Mouse (Mus musculus): ENCODE measurements around the gene Gucd1. TPM values are rescaled to one million over a fixed set of nuclear protein-coding genes. Genes with fewer than 3 reads are reported as not detected.
A peak's percentile ranks its signal among the peaks of the same experiment; 100 is the strongest.
"Not testable (repeated sequence)": the region's sequence is repeated elsewhere in the genome, so short reads cannot be mapped to it uniquely, and the experiment has no call there.

Gucd1 gene
- 10 to 100 TPM; 15.4 to 21.5 TPM for total RNA-seq (2021)

DNA sequence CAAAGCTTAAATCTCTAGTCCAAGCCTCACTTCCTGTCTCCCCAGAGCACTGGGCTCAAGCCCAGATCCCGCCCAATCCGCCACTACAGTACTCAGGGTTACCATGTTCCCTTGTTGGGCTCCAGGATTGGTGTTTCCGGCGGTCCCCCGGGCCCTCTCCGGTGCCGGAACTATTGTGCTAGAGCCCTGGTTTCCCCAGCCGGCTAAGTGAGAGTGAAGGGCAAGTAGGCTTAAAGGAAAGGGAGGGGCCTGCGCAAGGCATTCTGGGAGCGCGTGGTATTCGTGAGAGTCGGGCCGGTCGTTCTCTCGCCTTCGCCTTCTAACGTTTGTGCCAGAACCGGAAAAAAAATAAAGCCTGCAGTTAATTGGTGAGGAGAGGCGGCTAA, at the start of gene Gucd1:
Gucd1 (minus strand) TSS at position 215 of the 386 bp plus-strand sequence.
- intact Hi-C loops (cut with DNase I): no loop called here
- DNase-seq (ENCODE audit: low spot score in 2 of 2): peak; percentile 98

DNA sequence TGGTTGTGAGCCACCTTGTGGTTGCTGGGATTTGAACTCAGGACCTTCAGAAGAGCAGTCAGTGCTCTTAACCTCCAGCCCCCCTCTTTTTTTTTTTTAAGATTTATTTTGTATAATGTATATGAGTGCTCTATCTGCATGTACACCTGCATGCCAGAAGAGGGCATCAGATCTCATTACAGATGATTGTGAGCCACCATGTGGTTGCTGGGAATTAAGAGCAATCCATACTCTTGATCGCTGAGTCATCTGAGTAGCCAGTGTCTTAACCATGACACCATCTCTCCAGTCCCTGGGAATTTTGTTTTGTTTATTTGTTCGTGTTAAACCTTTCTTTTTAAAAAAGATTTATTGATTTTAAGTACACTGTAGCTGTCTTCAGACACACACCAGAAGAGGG, 49.0 kb upstream of the Gucd1 start:
- intact Hi-C loops (cut with DNase I); DNase-seq (ENCODE audit: low spot score in 2 of 2): not testable (repeated sequence)

DNA sequence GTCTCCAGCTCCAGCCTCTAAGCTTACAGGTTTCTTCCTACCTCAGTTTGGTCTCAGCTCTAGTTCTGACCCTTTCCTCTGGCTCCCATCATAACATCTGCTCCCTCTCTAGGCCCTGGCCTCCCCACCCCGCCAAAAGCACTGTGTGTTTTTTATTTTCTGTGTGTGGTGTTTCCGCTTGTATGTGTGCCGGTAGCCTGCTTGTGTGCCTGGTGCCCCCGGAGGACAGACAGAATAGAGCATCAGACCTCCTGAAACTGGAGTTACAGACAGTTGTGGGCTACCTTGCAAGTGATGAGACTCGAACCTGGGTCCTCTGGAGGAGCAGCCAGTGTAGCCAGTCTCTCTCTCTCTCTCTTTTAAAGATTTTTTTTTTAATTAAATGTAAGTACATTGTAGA, 48.5 kb upstream of the Gucd1 start:
- intact Hi-C loops (cut with DNase I): no loop called here

DNA sequence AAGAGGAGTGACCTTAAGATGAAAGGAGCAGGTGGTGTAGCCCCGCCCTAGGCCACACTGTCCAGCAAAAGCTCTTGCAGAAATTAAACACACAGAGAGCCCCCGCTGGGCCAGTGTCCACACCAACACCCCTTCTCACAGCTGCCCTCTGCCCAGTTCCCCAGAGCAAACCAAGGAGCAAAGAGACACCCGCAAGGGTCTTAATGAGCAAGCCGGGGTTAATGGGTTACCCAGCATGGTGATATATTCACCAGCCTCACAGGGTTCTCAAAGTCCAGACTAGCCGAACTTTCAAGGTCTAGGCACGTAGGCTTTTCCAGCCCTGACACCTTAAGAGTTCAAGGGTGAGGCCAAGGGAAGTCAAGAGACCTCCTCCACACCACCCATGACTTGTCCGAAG, 48.1 kb upstream of the Gucd1 start:
- no peak for DNase-seq (ENCODE audit: low spot score in 2 of 2)
- intact Hi-C loops (cut with DNase I): no loop called here

More for the DNA sequence above, 48.5 kb upstream of the Gucd1 start:
- DNase-seq (ENCODE audit: low spot score in 2 of 2): no peak

DNA sequence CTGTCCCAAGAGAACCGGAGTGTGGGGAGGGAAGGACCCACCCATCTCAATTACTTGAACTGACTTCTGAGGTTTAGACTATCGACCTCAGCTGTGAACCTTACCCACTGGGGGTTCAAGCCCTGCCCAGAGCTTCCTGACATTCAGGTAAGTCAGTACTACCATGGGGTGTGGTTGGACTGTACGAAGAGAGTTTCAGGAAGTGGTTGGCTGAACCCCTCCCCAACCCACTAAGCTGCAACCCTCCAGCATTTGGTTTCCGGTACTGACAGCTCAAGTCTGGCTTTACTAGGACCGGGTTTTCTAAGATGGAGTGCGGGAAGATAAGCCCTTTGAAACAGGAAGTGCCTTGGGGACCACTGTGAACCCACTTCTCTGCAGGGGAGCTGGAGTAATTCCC, 47.7 kb upstream of the Gucd1 start:
- DNase-seq (ENCODE audit: low spot score in 2 of 2): no peak
- intact Hi-C loops (cut with DNase I): no loop called here

DNA sequence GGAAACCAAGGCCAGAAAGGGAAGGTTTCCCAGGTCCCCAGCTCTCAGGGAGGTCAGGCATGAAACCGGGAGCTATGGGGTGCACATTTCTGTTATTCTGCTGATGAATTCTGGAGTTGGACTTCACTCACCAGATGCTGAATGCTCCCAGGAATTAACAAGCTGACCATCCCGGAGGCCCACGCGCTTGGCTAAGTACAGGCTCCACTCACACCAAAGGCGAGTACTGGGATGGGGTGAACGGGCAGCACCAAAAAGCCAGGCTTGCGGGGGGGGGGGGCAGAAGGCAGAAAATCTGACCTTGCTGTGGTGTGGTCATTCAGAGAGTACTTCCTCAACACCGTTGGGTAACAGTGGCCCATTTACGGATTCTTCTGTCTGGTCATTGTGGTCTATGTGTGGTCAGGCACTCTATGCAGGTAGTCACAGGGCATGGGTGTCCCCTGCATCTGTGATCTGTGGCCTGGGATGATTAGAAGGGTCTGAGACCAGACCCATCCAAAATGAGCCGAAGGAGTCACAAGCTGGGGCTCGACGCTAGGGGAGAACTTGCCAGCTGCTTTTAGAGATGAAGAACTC, 47.0 kb upstream of the Gucd1 start:
- intact Hi-C loops (cut with DNase I): no loop called here
- DNase-seq (ENCODE audit: low spot score in 2 of 2): no peak

DNA sequence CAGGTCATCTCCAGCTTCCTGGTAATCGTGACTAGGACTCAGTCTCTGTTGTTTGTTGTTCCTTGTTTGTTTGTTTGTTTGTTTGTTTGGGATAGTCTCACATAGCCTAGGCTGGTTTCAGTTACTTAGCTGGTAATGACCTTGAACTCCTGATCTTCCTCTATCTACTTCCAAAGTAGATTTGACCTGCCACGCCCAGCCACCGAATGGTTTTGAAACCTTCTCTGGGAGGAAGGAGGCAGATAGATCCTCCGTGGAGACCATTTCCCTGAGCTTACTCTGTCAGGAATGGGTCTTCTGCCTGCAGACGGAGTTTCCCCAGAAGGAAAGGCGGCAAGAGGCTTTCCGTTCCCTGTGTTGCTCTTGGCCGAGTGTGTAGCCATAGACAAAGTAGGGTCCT, 44.8 kb upstream of the Gucd1 start:
- intact Hi-C loops (cut with DNase I): no loop called here
- no peak for DNase-seq (ENCODE audit: low spot score in 2 of 2)

DNA sequence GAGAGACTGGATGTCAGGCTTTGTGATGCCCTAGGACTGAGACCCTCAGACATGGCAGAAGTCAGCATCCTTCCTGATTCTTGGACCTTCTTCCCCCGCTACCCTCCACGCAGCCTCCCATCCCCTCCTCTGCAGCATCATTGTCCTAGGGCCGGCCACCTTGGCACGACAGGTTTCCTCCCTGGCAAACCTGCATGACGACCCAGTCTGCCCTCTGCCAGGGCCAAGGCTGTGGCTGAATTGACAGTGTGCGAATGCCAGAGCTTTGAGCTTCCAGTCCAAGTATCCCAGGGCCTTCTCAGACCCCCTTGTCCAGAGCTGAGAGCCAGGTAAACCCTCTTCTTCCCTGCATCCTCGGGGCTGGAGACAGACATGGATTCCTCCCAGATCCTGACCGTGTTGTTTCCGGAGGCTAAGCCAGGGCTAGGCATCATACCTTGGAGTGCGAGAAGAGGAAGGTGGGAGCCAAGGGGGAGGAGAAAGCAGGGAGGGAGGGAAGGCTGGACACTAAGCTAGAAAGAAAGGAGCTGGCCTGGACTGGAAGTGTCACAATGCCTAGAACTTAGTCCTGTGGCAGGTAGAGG, 43.4 kb upstream of the Gucd1 start, which contains the start of gene Ggt1:
Ggt1 (plus strand) TSS at position 534 of the 584 bp plus-strand sequence.
- intact Hi-C loops (cut with DNase I): no loop called here

DNA sequence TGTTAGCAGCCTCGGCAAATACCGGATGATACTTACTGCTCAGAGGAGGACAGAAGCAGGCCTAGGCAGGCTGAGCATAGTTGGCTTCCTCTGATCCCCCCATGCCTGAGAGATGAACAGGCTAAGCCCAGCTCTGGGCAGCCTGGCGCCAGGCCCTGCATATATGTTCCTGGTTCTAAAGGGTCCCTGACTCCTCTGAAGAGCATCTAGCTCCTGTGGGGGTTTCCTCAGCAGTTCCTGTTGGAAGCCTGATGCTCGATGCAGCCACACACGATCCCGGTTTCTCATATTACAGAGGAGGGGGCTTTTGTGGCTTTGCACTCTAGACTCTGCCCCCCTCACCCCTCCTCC, 42.8 kb upstream of the Gucd1 start:
- intact Hi-C loops (cut with DNase I): no loop called here
- no peak for DNase-seq (ENCODE audit: low spot score in 2 of 2)

More for the DNA sequence above, 43.4 kb upstream of the Gucd1 start, which contains the start of gene Ggt1:
- DNase-seq (ENCODE audit: low spot score in 2 of 2): peak in 1 of 2 experiments; percentile 3

DNA sequence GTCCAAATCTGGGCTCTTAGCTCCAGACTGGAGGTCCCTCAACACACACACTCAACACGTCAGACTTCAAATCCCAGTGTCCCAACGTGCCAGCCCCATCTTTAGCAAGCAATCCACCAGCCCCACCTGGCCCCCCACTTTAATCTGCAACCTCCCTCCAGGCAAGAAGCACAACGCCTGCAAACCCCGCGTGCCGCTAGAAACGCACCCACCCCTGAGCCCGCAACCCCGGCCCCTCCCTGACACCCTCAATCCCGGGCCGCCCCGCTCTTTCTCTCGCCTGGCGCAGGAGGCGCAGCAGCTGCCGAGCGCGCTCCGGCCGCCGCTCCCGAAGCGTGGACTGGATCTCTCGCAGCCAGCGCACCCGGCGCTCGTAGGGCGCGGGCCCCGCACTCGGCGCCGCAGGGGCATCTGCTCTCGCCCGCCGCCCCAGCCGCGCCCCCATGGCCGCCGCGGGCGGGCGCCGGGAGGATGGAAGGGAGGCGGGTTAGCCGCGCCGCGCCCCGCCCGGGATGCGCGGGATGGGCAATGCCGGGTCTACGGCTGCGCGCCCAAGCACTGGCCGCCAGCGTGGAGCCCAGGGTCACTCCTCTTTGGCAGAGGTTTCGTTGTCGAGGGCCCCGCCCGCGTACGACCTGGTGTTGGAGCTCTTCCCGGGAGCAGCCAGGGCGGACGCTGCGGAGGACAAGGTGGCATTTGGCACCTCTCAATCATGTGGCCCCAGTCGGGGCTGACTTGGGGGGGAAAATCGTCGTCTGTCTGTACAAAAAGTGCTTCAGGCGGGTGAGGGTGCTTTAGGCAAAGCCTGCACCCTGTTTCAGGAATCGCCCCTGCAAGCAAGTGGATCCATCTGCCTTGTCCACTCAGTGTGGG, 42.1 kb upstream of the Gucd1 start, which contains the start of gene Lrrc75b:
Lrrc75b (minus strand) TSS at position 655 of the 873 bp plus-strand sequence.
- DNase-seq (ENCODE audit: low spot score in 2 of 2): peak; percentile 51 to 62
- intact Hi-C loops (cut with DNase I): no loop called here

DNA sequence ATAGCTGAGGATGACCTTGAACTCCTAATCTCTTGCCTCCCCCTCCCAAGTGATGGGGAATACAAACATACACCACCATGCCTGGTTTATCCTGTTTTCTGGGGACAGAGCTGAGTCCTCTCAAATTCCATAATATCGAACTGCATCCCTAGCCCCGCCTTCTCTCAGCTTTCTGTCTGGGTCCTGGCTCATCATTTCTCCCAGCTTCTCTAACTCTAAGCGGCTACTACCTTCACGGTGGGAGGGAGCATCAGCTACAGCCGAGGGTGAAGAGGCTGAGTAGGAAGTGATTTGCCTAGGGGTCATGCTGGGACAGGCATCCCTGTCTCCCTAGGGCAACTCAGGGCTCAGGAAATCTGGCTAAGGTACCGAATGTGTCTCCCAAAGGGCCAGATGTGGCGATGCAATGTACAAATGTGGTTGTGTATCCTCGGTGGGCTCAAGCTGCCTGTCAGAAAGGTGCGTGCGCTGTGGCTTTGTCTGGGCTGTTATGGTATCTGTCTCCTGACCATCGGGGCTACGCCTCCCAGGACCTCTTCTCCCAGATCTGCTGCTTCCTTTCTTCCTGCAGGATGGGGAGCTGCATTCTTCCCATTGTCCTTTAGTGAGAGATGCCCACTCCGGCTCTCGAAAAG, 41.4 kb upstream of the Gucd1 start:
- intact Hi-C loops (cut with DNase I): no loop called here
- DNase-seq (ENCODE audit: low spot score in 2 of 2): peak in 1 of 2 experiments; percentile 21

DNA sequence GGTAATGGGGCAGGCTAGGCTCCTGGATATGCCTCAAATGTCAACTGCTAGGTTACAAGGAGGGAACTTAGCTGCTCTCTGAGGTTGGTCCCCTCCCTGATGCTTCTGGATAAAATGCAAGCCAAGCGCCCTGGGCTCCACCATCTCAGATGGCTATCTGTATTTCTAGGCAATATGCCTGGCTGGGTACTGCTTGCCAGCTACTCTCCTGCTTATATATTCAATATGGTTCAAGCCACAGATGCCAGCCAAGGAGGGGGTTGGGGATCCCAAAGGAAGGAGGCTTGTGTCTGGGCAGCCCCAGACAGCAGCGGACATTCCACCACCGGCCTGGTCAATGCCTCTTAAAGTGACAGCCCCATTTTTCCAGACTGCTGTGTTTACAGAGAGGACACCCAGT, 40.7 kb upstream of the Gucd1 start:
- DNase-seq (ENCODE audit: low spot score in 2 of 2): peak; percentile 25 to 48
- intact Hi-C loops (cut with DNase I): no loop called here

DNA sequence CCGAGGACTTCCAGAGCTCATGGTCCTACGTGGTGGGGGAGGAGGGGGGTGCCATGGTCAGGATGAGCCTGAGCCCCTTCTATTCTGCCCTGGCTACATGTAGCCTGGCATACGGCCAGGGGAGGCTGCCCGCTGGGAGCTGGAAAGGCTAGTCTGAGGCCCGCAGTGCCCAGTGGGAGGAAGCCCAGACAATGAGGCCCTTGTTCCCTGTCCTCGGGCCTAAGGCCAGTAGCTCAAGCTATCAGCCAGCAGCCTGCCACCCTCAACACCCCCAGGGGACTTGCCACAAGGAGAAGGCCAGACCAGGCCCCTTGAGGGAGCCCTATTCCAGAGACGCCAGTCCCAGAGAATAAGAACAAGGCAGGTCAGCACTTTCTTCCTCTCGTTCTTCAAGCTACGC, 38.3 kb upstream of the Gucd1 start:
- intact Hi-C loops (cut with DNase I): no loop called here
- peak; percentile 60 to 69 for DNase-seq (ENCODE audit: low spot score in 2 of 2)

DNA sequence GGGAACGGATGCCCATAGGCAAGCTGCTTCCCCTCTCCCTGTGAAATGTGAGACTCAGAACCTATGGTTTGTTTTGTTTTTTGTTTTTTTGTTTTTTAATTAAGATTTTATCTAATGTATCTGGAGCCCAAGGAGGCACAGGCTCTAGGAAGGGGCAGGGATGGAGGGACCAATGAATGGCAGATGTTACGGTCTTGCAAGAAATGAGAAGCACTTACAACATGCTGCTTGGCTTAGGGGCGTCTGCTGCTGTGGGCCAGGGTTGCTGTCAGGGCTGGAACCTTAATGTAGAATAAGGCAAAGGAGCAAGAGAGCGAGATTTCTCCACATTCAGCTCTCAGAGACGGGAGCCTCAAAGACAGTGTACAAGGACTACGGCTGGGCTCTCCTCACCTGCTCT, 37.8 kb upstream of the Gucd1 start:
- DNase-seq (ENCODE audit: low spot score in 2 of 2): no peak
- intact Hi-C loops (cut with DNase I): no loop called here

DNA sequence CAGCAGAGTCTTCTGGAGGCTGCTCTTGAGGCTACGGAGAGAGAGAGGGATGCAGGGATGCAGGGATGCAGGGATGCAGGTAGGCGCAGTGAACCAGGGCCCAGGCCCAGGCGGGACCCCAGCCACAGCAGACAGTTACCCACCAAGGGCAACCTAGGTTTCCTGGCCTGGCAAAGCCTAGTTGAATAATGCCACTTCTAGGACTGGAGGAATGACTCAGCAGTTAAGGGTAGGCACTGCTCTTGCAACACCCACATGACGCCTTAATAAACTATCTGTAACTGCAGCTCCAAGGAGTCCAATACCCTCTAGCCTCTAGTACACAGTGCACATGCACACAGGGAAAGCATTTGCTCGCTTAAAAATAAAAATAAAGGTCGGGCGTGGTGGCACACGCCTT, 36.3 kb upstream of the Gucd1 start:
- intact Hi-C loops (cut with DNase I): no loop called here
- no peak for DNase-seq (ENCODE audit: low spot score in 2 of 2)

DNA sequence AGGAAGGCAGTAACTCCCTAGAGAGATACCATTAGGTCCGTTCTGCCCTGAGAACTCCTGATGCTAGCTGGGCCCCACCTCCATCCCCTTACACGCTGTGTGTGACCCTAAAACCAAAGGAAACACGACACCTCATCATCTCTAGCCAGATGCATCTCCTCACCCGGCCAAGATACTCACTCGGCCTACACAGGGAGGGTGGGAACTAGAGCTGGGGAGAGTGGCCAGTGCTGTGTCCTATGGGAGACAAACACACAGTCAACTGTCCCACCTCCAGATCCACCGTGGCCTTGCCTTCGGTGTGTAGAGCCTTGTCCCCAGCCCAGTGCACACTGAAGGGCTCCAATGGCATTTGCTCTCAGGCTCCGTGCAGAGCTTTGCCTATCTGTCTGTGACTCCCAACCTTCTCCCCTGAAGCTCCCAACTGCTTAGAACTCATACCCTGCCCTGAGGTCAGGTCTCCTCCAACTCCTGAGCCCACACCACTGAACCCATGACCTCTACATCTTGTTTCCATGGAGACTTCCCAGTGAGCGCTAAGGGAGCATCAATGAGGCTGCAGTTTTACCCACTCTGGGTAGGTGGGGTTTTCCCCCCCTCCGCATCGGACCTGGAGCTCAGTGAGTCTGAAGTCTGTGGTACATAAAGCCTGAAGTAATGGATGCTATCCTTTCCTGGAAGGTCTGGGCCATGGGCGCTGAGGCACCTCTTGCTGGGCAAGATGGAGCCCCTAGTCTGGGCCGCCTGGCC, 35.1 kb upstream of the Gucd1 start:
- intact Hi-C loops (cut with DNase I): no loop called here
- peak in 1 of 2 experiments; percentile 2 for DNase-seq (ENCODE audit: low spot score in 2 of 2)

DNA sequence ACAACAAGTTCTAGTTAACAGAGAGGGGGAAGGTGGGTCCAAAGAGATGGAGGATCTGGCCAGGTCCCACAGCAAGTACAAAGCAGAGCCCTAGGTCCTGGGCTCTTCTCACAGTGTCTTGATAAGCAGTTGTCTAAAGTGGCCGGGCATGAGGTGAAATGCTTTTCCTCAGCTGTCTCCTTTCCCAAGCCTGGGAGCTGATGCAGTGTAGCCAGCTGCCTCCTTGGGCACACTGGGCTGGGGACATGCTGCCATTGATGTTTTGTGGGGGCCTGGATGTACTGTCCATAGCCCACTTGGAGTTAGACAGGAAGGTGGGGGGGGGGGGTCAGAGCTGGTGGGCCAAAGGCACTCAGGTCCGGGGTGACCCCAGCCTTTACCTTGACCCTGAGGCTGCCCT, 34.3 kb upstream of the Gucd1 start:
- DNase-seq (ENCODE audit: low spot score in 2 of 2): peak in 1 of 2 experiments; percentile 0
- intact Hi-C loops (cut with DNase I): no loop called here

DNA sequence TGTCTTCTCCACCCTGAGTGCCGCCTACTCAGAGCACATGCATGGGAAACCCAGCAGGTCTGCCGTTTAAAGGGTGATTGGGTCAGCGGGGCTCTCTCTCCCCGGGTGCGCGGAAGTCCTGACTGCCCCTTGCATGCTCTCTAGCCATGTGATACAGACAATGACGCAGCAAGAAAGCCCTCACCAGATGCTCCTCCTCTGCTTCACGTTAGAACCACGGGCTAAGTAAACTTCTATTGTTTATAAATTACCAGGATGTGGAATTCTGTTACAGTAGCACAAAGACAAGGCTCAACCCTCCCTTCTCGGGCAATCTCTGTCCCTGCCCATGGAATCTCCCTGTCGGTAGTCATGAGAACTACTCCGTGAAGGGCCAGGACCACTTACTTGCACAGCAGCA, 33.4 kb upstream of the Gucd1 start:
- DNase-seq (ENCODE audit: low spot score in 2 of 2): peak in 1 of 2 experiments; percentile 2
- intact Hi-C loops (cut with DNase I): no loop called here

DNA sequence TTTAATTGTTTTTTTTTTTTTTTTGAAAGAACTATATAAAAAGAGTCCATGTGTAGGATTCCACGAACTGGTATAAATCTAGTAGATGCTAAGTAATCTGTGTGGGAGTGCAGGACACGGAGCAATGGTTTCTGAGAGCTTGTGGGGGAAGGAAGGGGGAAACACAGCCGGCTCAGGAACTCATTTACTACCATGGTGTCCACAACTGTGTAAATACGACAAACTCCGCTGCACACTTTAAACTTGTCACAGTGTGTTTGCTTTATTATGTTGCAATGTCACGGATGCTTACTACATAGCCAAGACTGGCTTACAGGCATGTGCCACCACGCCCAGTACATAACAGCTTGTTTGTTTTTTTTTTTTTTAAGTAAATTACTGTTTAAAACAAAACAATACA, 32.1 kb upstream of the Gucd1 start:
- intact Hi-C loops (cut with DNase I): no loop called here
- peak in 1 of 2 experiments; percentile 3 for DNase-seq (ENCODE audit: low spot score in 2 of 2)

DNA sequence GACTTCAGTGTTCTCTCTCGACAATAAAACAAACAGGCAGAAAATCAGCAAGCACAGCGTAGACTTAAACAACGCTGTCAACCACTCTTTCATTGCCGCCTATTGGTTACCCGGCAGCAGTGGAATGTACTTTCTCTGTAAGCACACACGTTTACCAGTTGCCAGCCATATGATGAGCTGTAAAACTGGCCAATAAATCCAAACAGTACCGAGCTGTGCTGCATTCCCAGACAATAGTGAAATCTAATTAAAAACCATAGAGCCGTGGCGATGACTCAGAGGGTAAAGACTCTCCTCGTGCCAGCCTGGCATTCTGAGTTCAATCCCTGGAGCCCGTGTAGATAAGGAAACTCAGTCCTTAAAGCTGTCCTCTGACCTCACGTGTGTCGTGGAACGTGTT, 30.7 kb upstream of the Gucd1 start:
- intact Hi-C loops (cut with DNase I): no loop called here
- peak in 1 of 2 experiments; percentile 2 for DNase-seq (ENCODE audit: low spot score in 2 of 2)

Data from left cerebral cortex, postnatal 36 days (tissue).